Mouse (Mus musculus) gastrocnemius, adult 18-20 months (tissue): Measurements from ENCODE around the gene Vmp1. TPM values are rescaled to one million over a fixed set of nuclear protein-coding genes. Genes with fewer than 3 reads are reported as not detected.
A peak's percentile ranks its signal among the peaks of the same experiment; 100 is the strongest.

Experiments
- DNase-seq: peaks from one replicate; pipeline ENCODE4 v3.0.0; 2021; ENCODE audit warnings: low spot score
- total RNA-seq, 2 experiments: library from RNA; stranded (reverse); gene quantifications; 2 replicates each; pipeline ENCODE4 v1.2.3; 2021

The Vmp1 gene
- total RNA-seq, 2 experiments from 2014 or later, result 76.3 to 84.8 TPM

- no peak for DNase-seq
Observed at GRCm38 (mm10) chr11:86586177-86586867, 97.3 kb downstream of the Vmp1 start.

GRCm38 (mm10) chr11:86585598-86585984, 98.0 kb downstream of the Vmp1 start:
- DNase-seq, result no peak

DNA sequence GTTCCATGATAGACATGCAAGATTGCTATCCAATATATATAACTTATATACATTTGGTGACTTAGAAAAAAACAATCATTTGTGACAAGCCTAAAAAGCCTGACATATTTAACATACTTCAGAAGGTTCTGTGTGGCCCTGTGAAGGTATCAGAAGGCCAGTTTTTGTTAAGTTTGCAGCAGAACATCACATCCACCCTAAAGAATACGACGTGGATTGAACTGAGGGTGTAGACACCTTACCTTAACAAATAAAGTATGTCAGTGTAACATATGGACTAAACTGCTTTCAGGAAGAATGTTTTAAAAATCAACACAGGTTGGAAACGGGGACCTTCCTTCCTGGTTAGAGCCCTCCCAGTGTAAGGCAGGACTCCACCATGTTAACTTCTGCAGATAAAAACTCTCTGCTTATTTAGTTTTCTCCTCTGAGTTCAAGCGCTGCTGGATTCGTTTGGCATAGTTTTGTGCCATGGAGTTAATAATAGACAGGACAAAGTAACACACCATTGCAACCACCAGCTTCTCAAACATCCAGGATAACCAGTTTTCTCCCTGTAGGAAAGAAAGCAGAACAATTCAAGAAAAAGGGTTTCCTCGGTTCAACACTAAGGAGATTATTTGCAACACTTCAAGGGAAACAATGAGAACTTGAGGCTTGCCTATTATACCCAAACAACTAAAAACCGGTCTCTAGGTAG, 98.6 kb downstream of the Vmp1 start:
- DNase-seq, result no peak

DNA sequence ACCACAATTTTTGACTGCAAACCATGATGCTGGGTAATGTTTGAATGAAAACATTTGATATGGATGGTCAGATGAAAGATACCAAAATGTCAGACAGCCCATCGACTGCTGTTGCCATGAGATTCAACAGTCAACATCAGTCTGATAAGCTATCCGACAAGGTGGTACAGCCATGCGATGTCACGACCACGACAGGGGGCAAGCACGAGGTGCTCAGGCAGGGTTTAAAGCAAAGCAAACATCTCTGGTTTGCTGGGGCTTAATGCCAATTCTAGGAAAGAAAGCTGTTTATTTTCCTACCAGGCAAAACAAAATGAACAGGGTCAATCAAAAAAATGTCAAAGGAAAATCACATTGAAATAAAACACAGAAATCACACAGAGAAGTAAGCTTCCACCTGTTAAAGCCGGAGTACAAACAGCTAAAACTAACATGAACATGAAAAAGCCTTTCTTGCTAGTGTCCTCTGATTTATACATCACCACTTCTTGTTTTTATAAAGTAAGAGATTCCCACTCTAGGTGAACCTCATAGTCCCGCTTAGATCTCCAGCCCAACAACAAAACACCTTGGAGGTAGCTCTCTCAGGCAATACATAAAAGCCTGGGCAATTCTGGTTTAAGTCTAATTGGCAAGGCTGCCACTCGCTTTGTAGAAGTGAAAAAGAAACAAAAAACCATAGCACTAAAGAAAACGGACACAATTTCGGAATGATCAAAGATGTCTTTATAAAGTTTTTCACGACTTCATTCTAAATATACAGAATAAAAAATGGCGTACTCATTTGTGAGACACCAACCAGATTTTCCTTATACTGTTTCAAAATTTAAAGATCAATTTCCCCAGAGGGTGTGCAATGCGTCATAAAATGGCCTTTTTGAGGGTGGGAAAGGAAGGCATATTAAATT, 99.4 kb downstream of the Vmp1 start:
- no peak for DNase-seq

DNA sequence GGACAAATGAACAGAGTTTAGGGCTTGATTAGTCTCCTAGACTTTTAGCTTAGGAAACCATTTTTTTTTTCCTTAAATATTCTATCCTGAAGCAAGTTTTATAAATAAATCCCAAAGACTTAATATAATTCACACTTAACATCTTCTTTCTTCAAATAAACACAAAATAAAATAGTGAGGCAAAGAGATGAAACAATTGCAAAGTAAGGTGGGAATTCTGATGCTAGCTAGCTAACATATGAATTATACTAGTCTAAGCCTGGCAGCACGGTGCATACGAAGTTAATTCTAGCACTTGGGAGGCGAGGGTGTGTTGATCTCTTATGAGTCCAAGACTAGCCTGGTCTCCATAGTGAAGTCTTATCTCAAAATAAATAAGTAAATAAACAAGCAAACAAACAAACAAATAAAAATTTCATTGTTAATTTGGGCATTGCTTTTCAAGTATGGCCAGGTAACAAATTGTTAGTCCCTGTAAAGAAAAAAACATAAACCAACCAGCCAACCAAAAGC, 100.3 kb downstream of the Vmp1 start:
- DNase-seq, result no peak

GRCm38 (mm10) chr11:86582543-86583260, 100.9 kb downstream of the Vmp1 start:
- DNase-seq, result no peak

DNA sequence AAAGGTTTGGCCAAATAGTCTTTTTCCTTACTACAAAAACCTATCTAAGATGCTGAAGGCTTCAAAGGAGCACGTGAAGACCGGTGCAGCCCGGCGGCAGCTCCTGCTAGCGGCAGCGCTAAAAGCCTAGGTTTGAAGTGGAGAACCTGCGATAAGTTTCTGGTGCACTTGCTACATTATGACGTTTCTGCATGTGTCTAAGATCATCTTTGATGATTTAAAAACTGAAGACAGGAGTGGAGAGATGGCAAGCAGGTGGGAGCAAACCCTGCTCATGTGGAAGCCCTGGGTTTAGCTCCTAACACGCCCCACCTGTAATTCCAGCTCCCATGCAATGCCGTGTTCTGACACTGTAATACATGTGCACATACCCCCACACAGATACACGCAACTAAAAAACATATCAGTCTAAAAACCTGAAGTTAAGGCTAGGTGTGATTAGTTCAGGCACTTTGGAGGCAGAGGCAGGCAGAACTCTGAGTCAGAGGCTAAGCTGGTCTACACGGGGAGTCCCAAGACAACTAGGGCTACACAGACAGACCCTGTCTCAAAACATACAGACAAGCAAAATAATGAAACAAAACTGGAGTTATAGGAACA, 101.6 kb downstream of the Vmp1 start:
- DNase-seq, result no peak

- DNase-seq, result peak; percentile 71
Observed at GRCm38 (mm10) chr11:86581250-86581753, 102.3 kb downstream of the Vmp1 start.

GRCm38 (mm10) chr11:86580319-86581113, 103.1 kb downstream of the Vmp1 start:
- DNase-seq, result no peak

DNA sequence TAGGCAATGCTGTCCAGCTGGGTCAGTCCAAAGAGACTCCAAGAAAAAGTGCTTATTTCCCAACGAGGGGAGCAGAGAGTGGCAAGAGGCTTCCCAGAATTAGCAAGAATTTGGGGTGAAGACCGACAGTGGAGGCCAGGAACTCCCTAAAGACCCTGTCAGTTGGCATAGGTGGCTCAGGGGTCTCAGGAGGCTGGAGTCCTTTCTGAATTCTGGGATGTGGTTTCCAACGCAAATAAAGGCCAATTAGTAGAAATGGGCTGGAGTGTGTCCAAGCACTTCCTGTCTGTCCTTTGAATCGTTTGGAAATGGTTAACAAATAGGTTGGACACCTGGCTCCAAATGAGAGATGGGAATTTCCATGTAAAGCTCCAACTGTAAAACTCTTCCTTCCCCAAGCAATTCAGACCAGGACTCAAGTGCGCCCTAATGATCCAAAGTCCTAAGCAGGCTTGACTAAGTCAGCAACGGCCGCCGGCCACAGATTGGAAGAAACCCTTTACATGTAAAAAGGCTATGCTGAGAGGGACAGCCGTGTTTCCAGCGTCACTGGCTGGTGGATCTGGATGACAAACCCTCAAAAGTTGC, 103.8 kb downstream of the Vmp1 start:
- no peak for DNase-seq

- DNase-seq, result peak; percentile 55
Observed at GRCm38 (mm10) chr11:86578809-86579730, 104.6 kb downstream of the Vmp1 start.

GRCm38 (mm10) chr11:86578106-86578808, 105.4 kb downstream of the Vmp1 start:
- DNase-seq, result no peak

DNA sequence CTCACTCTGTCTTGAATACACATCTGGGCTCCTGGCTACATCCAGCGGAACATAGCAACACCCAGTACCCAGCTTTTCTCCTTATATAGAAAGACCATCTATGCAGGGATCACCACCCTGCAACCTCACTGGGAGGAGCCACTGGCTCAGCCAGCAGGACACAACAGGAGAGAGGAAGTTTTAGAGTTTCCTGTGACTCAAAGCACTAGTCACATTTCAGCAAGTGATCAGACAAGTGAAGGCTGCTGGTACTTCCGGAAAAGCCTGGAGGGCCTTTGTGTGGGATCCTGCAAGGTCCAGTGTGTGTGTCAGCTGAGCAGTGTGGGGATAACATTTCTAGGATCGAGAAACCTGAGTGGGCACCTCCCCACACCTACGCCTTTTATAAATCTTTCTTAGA, 106.4 kb downstream of the Vmp1 start:
- no peak for DNase-seq

GRCm38 (mm10) chr11:86575632-86576378, 107.8 kb downstream of the Vmp1 start:
- DNase-seq, result no peak

DNA sequence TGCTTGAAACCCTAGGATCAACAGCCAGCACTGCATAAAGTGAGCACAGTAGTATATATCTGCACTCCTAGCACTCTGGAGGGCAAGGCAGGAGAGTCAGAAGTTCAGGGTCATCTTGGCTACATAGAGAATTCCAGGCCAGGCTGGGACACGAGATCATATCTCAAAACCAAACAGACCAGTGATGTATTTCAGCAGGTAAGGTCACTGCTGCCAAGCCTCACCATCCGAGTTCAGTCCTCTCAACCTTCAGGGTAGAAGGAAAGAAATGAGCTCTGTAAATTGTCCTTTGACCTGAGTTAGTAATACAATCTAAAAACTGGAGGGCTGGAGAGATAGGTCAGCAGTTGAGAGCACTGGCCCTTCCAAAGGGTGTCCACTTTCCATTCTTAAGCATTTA, 109.2 kb downstream of the Vmp1 start:
- DNase-seq, result no peak

- peak; percentile 73 for DNase-seq
Observed at GRCm38 (mm10) chr11:86573646-86574231, 109.9 kb downstream of the Vmp1 start.
